Mouse (Mus musculus): ENCODE results near the gene Plod3. TPM values are rescaled to one million over a fixed set of nuclear protein-coding genes. Genes with fewer than 3 reads are reported as not detected.
A peak's percentile ranks its signal among the peaks of the same experiment; 100 is the strongest.

Plod3 gene
- total RNA-seq, 2 experiments from 2014 or later: 33.7 to 38.5 TPM

DNA sequence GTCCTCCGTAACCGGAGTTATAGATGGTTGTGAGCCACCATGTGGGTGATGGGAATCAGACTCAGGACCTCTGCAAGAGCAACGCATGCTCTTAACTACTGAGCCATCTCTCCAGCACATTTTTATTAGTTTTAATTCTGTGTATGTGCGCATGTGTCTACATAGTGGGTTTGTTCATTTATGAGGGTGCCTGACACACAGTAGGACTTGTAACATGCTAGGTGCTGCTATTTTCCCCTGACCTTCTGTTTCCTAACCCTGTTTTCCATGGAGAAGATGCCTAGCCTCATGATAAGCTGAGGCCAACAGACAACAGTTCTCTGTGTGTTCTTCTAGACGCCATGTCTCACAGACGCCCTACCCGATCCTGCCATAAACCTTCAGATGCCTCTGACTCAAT, 57.2 kb downstream of the Plod3 start:
- intact Hi-C loops (cut with DNase I): no loop called here
- no peak for DNase-seq (ENCODE audit: low spot score in 2 of 2)

DNA sequence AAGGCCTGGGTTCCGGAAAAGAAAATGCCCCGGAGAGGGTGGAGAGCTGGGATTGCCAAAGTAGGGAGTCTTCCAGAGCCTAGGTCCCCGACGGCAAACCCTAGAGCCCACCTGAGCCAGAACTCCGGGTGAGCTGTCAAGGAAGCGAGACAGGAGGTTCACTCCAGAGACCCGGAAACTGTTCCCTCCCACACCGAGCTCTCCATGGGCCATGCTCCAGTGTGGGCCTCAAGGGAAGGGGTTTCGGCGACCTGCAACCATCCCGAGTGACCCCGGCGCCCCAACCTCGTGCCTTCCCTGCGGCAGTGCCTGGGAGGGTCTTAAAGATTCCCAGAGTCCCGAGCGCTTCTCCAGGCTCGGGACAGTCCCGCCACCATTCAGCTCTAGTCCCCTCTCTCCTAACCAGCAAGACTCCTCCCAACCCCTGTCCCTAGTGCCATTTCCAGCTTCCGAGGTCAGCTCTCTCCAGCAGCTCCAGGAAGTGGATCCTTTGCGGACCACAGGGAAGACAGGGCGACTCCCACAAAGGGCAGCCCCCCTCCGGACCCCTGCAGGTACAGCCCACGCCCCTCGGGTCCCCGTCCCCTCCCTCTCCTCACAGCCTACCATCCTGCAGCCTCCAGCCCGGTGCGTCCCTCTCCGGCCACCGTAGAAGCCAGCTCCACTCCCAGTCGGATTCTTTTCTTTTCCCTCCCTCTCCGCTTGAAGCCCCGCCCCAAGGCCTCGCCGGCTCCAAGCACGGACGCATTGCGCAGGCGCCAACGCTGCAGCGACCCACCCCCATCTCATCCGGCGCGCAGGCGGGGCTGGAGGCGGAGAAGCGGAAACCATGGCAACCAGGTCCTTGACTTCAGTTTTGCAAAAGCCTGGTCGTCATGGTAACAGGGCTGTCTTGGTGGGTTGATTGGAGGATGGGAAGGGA, 58.8 kb downstream of the Plod3 start, which contains the start of gene Ap1s1:
Ap1s1 (minus strand) TSS at position 734 of the 922 bp plus-strand sequence.
- DNase-seq (ENCODE audit: low spot score in 2 of 2): peak; percentile 98 to 99
- intact Hi-C loops (cut with DNase I): loop anchor here (5.0 kb wide), 1 partner anchor 247 kb away; the partner anchor contains the start of gene Ufsp1

Small RNAs within 50 kb of the gene (microRNA-seq; reads per million reads assigned to microRNA genes)
- 433 to 513 reads per million in 2 experiments for gene Mir702

Other genes with a start within 250 kb of the Plod3 start
- gene Col26a1, start 103.8 kb upstream of the Plod3 start, total RNA-seq (2021): 10 to 100 TPM; 11.9 to 13.1 TPM
- gene Ift22, start 78.9 kb upstream of the Plod3 start, total RNA-seq (2021): 100 to 1,000 TPM in 1 of 2 experiments, 10 to 100 TPM in 1; 95.3 to 108 TPM
- gene Fis1, start 33.7 kb upstream of the Plod3 start, total RNA-seq (2021): 100 to 1,000 TPM; 263 to 271 TPM
- not detected for gene Cldn15, start 20.4 kb upstream of the Plod3 start, total RNA-seq (2021)
- gene Znhit1, start 1.0 kb downstream of the Plod3 start, total RNA-seq (2021): 10 to 100 TPM; 86.2 to 88.5 TPM
- gene Vgf, start 39.4 kb downstream of the Plod3 start, total RNA-seq (2021): 100 to 1,000 TPM; 392 to 396 TPM
- 100 to 1,000 TPM; 304 to 317 TPM for gene Ap1s1, start 59.1 kb downstream of the Plod3 start, total RNA-seq (2021)
- gene Serpine1, start 85.2 kb downstream of the Plod3 start, total RNA-seq (2021): under 1 TPM; 0.55 to 0.99 TPM
- 1 to 10 TPM; 3.0 to 3.9 TPM for gene Trim56, start 129.2 kb downstream of the Plod3 start, total RNA-seq (2021)
- gene Muc3, start 162.3 kb downstream of the Plod3 start, total RNA-seq (2021): not detected
- gene Muc3a, start 225.4 kb downstream of the Plod3 start, total RNA-seq (2021): 1 to 10 TPM; 3.0 to 3.1 TPM

Data from left cerebral cortex, postnatal 25 days (tissue).